Mouse (Mus musculus) NIH3T3 (cell line): ENCODE measurements around the gene Snap29.
A peak's percentile ranks its signal among the peaks of the same experiment; 100 is the strongest.

Experiments
- DNase-seq: peaks from one replicate; pipeline ENCODE4 v3.0.0-alpha.2; 2012; ENCODE audit warnings: low read depth

The Snap29 gene

GRCm38 (mm10) chr16:17405736-17406443, at the start of gene Snap29, which contains the start of gene Pi4ka:
Snap29 (plus strand) TSS chr16:17405986.
Pi4ka (minus strand) TSS chr16:17406314.
- DNase-seq, result peak; percentile 100

- no peak for DNase-seq
Measured at GRCm38 (mm10) chr16:17356031-17356430, 49.8 kb upstream of the Snap29 start.

- DNase-seq, result no peak
Measured at GRCm38 (mm10) chr16:17358787-17359186, 47.0 kb upstream of the Snap29 start.

GRCm38 (mm10) chr16:17382306-17382705, 23.5 kb upstream of the Snap29 start:
- DNase-seq, result no peak

- DNase-seq, result no peak
Measured at GRCm38 (mm10) chr16:17383594-17384326, 22.0 kb upstream of the Snap29 start.

- no peak for DNase-seq
Measured at GRCm38 (mm10) chr16:17392784-17393183, 13.0 kb upstream of the Snap29 start.

GRCm38 (mm10) chr16:17402855-17403254, 2.9 kb upstream of the Snap29 start:
- peak; percentile 74 for DNase-seq

GRCm38 (mm10) chr16:17405271-17405696, 502 bp upstream of the Snap29 start:
- no peak for DNase-seq

- peak; percentile 5 for DNase-seq
Measured at GRCm38 (mm10) chr16:17406512-17407231, 886 bp downstream of the Snap29 start.

GRCm38 (mm10) chr16:17409046-17409445, 3.3 kb downstream of the Snap29 start:
- DNase-seq, result no peak

GRCm38 (mm10) chr16:17410209-17410608, 4.4 kb downstream of the Snap29 start:
- no peak for DNase-seq

- DNase-seq, result no peak
Measured at GRCm38 (mm10) chr16:17423021-17423420, 17.2 kb downstream of the Snap29 start.

GRCm38 (mm10) chr16:17432576-17432975, 26.8 kb downstream of the Snap29 start:
- DNase-seq, result peak; percentile 70

GRCm38 (mm10) chr16:17451541-17452372, 46.0 kb downstream of the Snap29 start, which contains the start of gene Crkl:
Crkl (plus strand) TSS chr16:17451987.
- DNase-seq, result peak; percentile 99

GRCm38 (mm10) chr16:17452373-17452715, 46.6 kb downstream of the Snap29 start:
- DNase-seq, result peak; percentile 61

- peak; percentile 11 for DNase-seq
Measured at GRCm38 (mm10) chr16:17456901-17457300, 51.1 kb downstream of the Snap29 start.

GRCm38 (mm10) chr16:17460254-17460653, 54.5 kb downstream of the Snap29 start:
- peak; percentile 27 for DNase-seq

GRCm38 (mm10) chr16:17461596-17461995, 55.8 kb downstream of the Snap29 start:
- no peak for DNase-seq

- DNase-seq, result no peak
Measured at GRCm38 (mm10) chr16:17463184-17463583, 57.4 kb downstream of the Snap29 start.

GRCm38 (mm10) chr16:17466875-17467663, 61.3 kb downstream of the Snap29 start:
- no peak for DNase-seq

- no peak for DNase-seq
Measured at GRCm38 (mm10) chr16:17472498-17472897, 66.7 kb downstream of the Snap29 start.
